Mouse (Mus musculus): ENCODE measurements around the gene Rap1gds1. TPM values are rescaled to one million over a fixed set of nuclear protein-coding genes. Genes with fewer than 3 reads are reported as not detected.

Gene Rap1gds1
- polyA plus RNA-seq (2015; fragmentation: Nextera tagmentation; extraction: Ambion mirVana), result 22.5 and 24.1 TPM in 2 replicates

DNA sequence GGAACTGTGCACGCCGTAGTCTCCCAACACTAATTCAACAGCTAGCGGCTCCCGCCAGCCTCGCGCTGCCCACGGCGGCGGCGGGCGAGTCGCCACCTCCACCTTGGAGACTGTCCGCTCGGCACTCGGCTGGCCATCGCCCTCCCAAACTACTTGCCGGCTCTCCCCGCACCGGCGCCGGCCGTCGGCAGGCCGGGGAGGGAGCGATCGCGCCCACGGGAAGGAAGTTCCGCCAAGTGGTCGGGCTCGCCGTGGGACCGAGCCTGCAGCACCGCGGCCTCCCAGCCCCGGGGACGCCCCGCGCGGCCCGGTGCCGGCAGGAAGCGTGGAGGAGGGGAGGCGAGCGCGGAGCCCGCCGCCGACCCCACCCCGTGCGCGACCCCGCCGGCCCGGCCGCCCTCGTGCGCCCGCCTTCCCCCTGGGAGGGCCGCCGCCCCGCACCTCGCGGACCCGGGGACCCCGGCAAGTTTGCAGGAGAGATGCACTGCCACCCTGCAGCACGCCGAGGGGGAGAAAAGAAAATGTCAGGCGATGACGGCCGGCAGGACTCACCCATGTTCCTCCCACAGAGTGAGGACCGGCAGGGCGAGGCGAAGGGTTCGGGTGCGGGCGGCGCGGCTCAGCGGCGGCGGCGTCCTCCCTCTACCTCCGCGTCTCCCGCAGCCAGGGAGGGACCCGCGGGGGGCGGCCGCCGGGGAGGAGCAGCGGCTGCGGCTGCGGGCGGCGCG is at the start of gene Rap1gds1:
Gene Rap1gds1 (minus strand): TSS at position 718 of the 728 bp plus-strand sequence.
- Histone ChIP-seq H3K27me3 (ENCODE audit: control insufficient read depth, insufficient read depth, low read length) (no peaks in the 10 kb centered on the region), H3K4me1 (replicated peaks; ENCODE audit: control insufficient read depth, insufficient read depth) (no peaks in the 10 kb centered on the region), H3K9ac (ENCODE audit: low read length) (peak within 1 kb of the TSS; percentile 90), H3K4me2 (replicated peaks; ENCODE audit: low read depth) (peak within 1 kb of the TSS; percentile 99), H3K36me3 (ENCODE audit: control insufficient read depth, insufficient read depth, low read length) (no peaks in the 10 kb centered on the region), H3K4me3 (ENCODE audit: low read depth, low read length) (peak within 1 kb of the TSS; percentile 98), H3K9me3 (ENCODE audit: control insufficient read depth, low read length) (no peaks in the 10 kb centered on the region), H3K27ac (replicated peaks) (peak within 1 kb of the TSS; percentile 97)
- WGBS, result under 1% methylated on average over 45 of the region's 97 CpGs
- peak; percentile 67 for DNase-seq (ENCODE audit: low spot score)
- TF ChIP-seq CTCF (IDR thresholded peaks at IDR 0.05; ENCODE audit: low read depth) (no peak), EP300 (optimal IDR thresholded peaks at IDR 0.05) (no peak)
- peak; percentile 69 for ATAC-seq (ENCODE audit: low FRiP score, low TSS enrichment)

DNA sequence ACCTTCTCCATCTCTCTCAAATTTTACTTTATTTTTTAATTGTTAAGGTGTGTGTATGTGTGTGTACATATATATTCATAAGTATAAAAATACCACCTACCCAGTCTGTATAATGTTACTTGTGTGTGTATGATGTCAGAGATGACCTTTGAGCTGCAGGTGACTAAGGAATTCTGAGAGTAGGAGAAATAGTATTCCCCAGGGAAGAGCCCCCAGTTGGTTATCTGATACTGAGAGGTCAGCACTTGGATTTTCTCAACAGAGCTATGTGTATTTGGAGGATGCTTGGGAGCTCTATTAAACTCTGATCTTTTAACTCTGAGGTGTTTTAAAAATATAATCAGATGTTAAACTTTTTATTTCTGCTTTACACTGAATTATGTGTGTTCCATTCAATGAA is 43.4 kb upstream of the Rap1gds1 start:
- DNase-seq (ENCODE audit: low spot score), result no peak
- no peak overlapping the region for H3K27ac ChIP-seq (replicated peaks)
- no peak for ATAC-seq (ENCODE audit: low FRiP score, low TSS enrichment)

DNA sequence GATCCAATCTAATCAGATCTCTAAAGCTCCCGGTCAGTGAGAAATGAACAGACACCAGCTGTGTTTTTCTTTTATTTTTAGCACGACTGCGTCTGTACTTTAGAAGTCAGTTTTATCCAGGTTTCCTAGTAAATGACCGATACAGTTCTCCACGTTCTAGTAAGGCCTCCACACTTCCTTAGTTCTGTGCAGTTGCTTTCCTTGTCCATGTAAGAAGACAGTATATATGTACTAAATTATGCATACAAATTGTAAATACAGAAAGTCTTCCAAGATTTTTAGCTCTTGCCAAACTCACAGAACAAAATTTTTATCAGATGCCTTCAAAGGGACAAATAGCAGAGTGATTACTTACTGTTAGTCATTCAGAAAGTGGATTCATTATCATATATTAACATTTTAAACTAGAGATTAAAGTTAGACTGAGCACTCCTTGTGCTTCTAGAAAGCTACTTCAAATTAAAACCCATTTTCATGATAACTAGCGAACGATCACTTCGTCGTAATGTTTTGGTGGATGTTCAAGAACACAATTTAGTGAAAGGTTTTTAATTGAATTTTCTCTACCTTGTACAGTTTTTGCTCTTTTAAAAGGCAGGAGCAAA is 41.8 kb upstream of the Rap1gds1 start:
- no peak overlapping the region for H3K27ac ChIP-seq (replicated peaks)
- H3K4me3 ChIP-seq (ENCODE audit: low read depth, low read length), result no peak overlapping the region
- no peaks in the 10 kb centered on the region for H3K27me3 ChIP-seq (ENCODE audit: control insufficient read depth, insufficient read depth, low read length)
- H3K4me2 ChIP-seq (replicated peaks; ENCODE audit: low read depth), result no peak overlapping the region
- DNase-seq (ENCODE audit: low spot score), result no peak
- no peaks in the 10 kb centered on the region for H3K4me1 ChIP-seq (replicated peaks; ENCODE audit: control insufficient read depth, insufficient read depth)
- no peak for ATAC-seq (ENCODE audit: low FRiP score, low TSS enrichment)
- 69% methylated on average over 9 of the region's 9 CpGs for WGBS
- no peaks in the 10 kb centered on the region for H3K9me3 ChIP-seq (ENCODE audit: control insufficient read depth, low read length)
- H3K36me3 ChIP-seq (ENCODE audit: control insufficient read depth, insufficient read depth, low read length), result no peaks in the 10 kb centered on the region
- TF ChIP-seq EP300 (optimal IDR thresholded peaks at IDR 0.05) (no peak), CTCF (IDR thresholded peaks at IDR 0.05; ENCODE audit: low read depth) (no peak)
- H3K9ac ChIP-seq (ENCODE audit: low read length), result no peak overlapping the region

More for the DNA sequence above, 43.4 kb upstream of the Rap1gds1 start:
- no peak overlapping the region for H3K4me2 ChIP-seq (replicated peaks; ENCODE audit: low read depth)
- H3K4me3 ChIP-seq (ENCODE audit: low read depth, low read length), result no peak overlapping the region
- TF ChIP-seq CTCF (IDR thresholded peaks at IDR 0.05; ENCODE audit: low read depth) (no peak), EP300 (optimal IDR thresholded peaks at IDR 0.05) (no peak)
- no peak overlapping the region for H3K9ac ChIP-seq (ENCODE audit: low read length)
- H3K27me3 ChIP-seq (ENCODE audit: control insufficient read depth, insufficient read depth, low read length), result no peaks in the 10 kb centered on the region
- no peaks in the 10 kb centered on the region for H3K4me1 ChIP-seq (replicated peaks; ENCODE audit: control insufficient read depth, insufficient read depth)
- H3K36me3 ChIP-seq (ENCODE audit: control insufficient read depth, insufficient read depth, low read length), result no peaks in the 10 kb centered on the region
- H3K9me3 ChIP-seq (ENCODE audit: control insufficient read depth, low read length), result no peaks in the 10 kb centered on the region

DNA sequence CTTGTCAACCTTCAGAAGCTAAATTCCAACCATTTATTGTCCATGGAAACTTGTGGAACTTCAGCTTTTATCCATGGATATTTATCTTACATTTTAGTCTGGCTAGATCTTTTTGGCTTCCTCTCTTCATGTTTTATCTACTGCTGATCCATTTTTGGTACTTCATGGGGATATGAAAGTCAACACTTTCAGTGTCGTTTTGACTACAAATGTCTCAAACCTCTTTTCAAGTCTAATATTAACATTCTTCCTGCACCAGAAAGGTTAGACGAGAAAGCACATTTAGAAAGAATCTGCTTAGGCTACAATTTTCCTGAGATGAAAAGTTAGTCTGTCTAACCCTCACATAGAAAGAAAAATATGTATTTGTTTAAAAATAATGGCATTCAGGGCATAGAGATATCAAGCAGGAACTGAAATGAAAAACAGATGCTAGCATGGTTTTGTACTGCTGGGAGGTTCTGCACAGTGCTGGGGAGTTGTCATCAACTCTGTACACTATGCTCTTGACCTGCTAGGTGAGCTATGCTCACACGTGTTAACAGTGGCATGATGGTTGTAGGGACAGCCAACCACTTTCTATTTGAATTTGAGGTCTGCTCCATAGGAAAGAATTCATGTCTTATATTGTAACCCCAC is 37.5 kb upstream of the Rap1gds1 start:
- ATAC-seq (ENCODE audit: low FRiP score, low TSS enrichment) (no peak), DNase-seq (ENCODE audit: low spot score) (no peak)
- TF ChIP-seq EP300 (optimal IDR thresholded peaks at IDR 0.05) (no peak), CTCF (IDR thresholded peaks at IDR 0.05; ENCODE audit: low read depth) (no peak)
- no peak overlapping the region for H3K4me2 ChIP-seq (replicated peaks; ENCODE audit: low read depth)
- no peaks in the 10 kb centered on the region for H3K36me3 ChIP-seq (ENCODE audit: control insufficient read depth, insufficient read depth, low read length)
- H3K27me3 ChIP-seq (ENCODE audit: control insufficient read depth, insufficient read depth, low read length), result no peaks in the 10 kb centered on the region
- no peak overlapping the region for H3K27ac ChIP-seq (replicated peaks)
- H3K9me3 ChIP-seq (ENCODE audit: control insufficient read depth, low read length), result no peaks in the 10 kb centered on the region
- no peak overlapping the region for H3K9ac ChIP-seq (ENCODE audit: low read length)
- WGBS, result 64% methylated on average over 3 of the region's 3 CpGs
- H3K4me1 ChIP-seq (replicated peaks; ENCODE audit: control insufficient read depth, insufficient read depth), result no peaks in the 10 kb centered on the region
- H3K4me3 ChIP-seq (ENCODE audit: low read depth, low read length), result no peak overlapping the region

DNA sequence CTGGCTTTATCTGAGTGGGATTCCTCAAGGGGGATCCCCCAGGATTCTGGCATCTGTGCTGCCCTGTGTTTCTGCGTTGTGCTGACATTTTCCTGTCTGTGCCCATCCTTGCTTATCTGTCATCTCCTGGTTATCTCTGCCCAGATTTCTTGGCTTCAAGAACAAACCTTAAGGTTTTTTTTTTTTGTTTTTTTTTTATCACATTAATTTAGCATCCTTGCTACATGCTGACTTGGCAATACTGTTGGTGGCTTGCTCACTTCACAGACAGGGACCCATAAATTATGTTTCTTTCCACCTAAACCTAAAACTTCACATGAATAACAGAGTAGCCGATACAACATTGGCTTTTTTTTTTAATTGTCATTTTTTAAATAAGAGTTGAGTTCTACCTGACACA is 36.9 kb upstream of the Rap1gds1 start:
- H3K9me3 ChIP-seq (ENCODE audit: control insufficient read depth, low read length), result no peaks in the 10 kb centered on the region
- no peaks in the 10 kb centered on the region for H3K4me1 ChIP-seq (replicated peaks; ENCODE audit: control insufficient read depth, insufficient read depth)
- H3K4me2 ChIP-seq (replicated peaks; ENCODE audit: low read depth), result no peak overlapping the region
- no peaks in the 10 kb centered on the region for H3K27me3 ChIP-seq (ENCODE audit: control insufficient read depth, insufficient read depth, low read length)
- no peaks in the 10 kb centered on the region for H3K36me3 ChIP-seq (ENCODE audit: control insufficient read depth, insufficient read depth, low read length)
- no peak for ATAC-seq (ENCODE audit: low FRiP score, low TSS enrichment)
- TF ChIP-seq CTCF (IDR thresholded peaks at IDR 0.05; ENCODE audit: low read depth), result no peak
- no peak for TF ChIP-seq EP300 (optimal IDR thresholded peaks at IDR 0.05)
- H3K4me3 ChIP-seq (ENCODE audit: low read depth, low read length), result no peak overlapping the region
- no peak for DNase-seq (ENCODE audit: low spot score)
- no peak overlapping the region for H3K27ac ChIP-seq (replicated peaks)
- 89% methylated on average over 2 of the region's 2 CpGs for WGBS
- H3K9ac ChIP-seq (ENCODE audit: low read length), result no peak overlapping the region

DNA sequence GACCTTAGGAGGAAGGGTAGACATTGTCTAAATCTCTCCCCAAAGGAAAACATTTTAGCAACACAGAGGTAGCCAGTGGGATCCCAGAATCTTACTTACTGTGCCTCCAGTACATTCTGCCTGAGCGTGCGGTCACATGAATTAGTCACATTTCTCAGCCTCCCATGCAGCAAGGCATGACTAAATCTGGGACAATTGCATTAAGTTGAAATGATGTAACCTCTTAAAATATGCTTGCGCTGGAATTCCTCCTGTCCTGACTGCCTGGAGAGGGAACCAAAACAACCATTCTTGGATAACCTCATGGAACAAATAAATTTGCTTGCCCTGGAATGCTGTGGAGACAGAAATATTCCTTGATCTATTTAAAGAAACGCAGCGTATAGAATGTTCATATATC is 33.2 kb upstream of the Rap1gds1 start:
- no peaks in the 10 kb centered on the region for H3K9me3 ChIP-seq (ENCODE audit: control insufficient read depth, low read length)
- H3K4me2 ChIP-seq (replicated peaks; ENCODE audit: low read depth), result no peak overlapping the region
- no peak overlapping the region for H3K9ac ChIP-seq (ENCODE audit: low read length)
- WGBS, result 71% methylated on average over 5 of the region's 5 CpGs
- no peaks in the 10 kb centered on the region for H3K4me1 ChIP-seq (replicated peaks; ENCODE audit: control insufficient read depth, insufficient read depth)
- no peak for DNase-seq (ENCODE audit: low spot score)
- H3K27ac ChIP-seq (replicated peaks), result no peak overlapping the region
- H3K36me3 ChIP-seq (ENCODE audit: control insufficient read depth, insufficient read depth, low read length), result no peaks in the 10 kb centered on the region
- ATAC-seq (ENCODE audit: low FRiP score, low TSS enrichment), result no peak
- no peak for TF ChIP-seq CTCF (IDR thresholded peaks at IDR 0.05; ENCODE audit: low read depth)
- no peak for TF ChIP-seq EP300 (optimal IDR thresholded peaks at IDR 0.05)
- no peak overlapping the region for H3K4me3 ChIP-seq (ENCODE audit: low read depth, low read length)
- no peaks in the 10 kb centered on the region for H3K27me3 ChIP-seq (ENCODE audit: control insufficient read depth, insufficient read depth, low read length)

All from stomach, postnatal 0 days (tissue).